Mouse (Mus musculus): ENCODE data around the gene Pi4k2b. TPM values are rescaled to one million over a fixed set of nuclear protein-coding genes. Genes with fewer than 3 reads are reported as not detected.

The Pi4k2b gene
- polyA plus RNA-seq, 1 experiment from 2014 or later = 18.4 TPM

- DNase-seq (no peak), ATAC-seq (no peak)
- Histone ChIP-seq H3K4me3 (ENCODE audit: low read depth, low read length) (no peak overlapping the region), H3K4me1 (ENCODE audit: insufficient read depth) (no peaks in the 10 kb centered on the region), H3K4me2 (ENCODE audit: low read depth, low read length) (no peak overlapping the region), H3K9ac (replicated peaks) (no peak overlapping the region), H3K9me3 (ENCODE audit: low read length) (no peaks in the 10 kb centered on the region), H3K27me3 (ENCODE audit: insufficient read depth, low read length) (no peaks in the 10 kb centered on the region), H3K27ac (ENCODE audit: low read depth) (no peak overlapping the region), H3K36me3 (replicated peaks; ENCODE audit: insufficient read depth, low read length) (peaks cover 19% of the 10 kb centered on the region; the same call in 1 of the 2 replicates)
- TF ChIP-seq EP300 (IDR thresholded peaks at IDR 0.05; ENCODE audit: low read depth) = no peak
- no peak for TF ChIP-seq CTCF (IDR thresholded peaks at IDR 0.05; ENCODE audit: low read depth)
- WGBS (ENCODE audit: insufficient replicate concordance) = 79% methylated on average over 7 of the region's 7 CpGs
These were observed 65.7 kb downstream of the Pi4k2b start for GRCm38 (mm10) chr5:52807030-52807429.

- DNase-seq = no peak
- H3K4me3 ChIP-seq (ENCODE audit: low read depth, low read length) = no peak overlapping the region
- H3K4me1 ChIP-seq (ENCODE audit: insufficient read depth) = no peaks in the 10 kb centered on the region
- ATAC-seq = no peak
- H3K4me2 ChIP-seq (ENCODE audit: low read depth, low read length) = no peak overlapping the region
- TF ChIP-seq EP300 (IDR thresholded peaks at IDR 0.05; ENCODE audit: low read depth) = no peak
- no peak for TF ChIP-seq CTCF (IDR thresholded peaks at IDR 0.05; ENCODE audit: low read depth)
- peaks cover 23% of the 10 kb centered on the region for H3K36me3 ChIP-seq (replicated peaks; ENCODE audit: insufficient read depth, low read length)
- H3K9me3 ChIP-seq (ENCODE audit: low read length) = no peaks in the 10 kb centered on the region
- H3K27me3 ChIP-seq (ENCODE audit: insufficient read depth, low read length) = no peaks in the 10 kb centered on the region
- 88% methylated on average over 6 of the region's 6 CpGs for WGBS (ENCODE audit: insufficient replicate concordance)
- H3K27ac ChIP-seq (ENCODE audit: low read depth) = no peak overlapping the region
- no peak overlapping the region for H3K9ac ChIP-seq (replicated peaks)
These were observed 69.1 kb downstream of the Pi4k2b start for GRCm38 (mm10) chr5:52810446-52810845.

- Histone ChIP-seq H3K4me1 (ENCODE audit: insufficient read depth) (no peaks in the 10 kb centered on the region), H3K4me3 (ENCODE audit: low read depth, low read length) (no peak overlapping the region), H3K36me3 (replicated peaks; ENCODE audit: insufficient read depth, low read length) (peaks cover 25% of the 10 kb centered on the region), H3K9ac (replicated peaks) (no peak overlapping the region), H3K27ac (ENCODE audit: low read depth) (no peak overlapping the region), H3K9me3 (ENCODE audit: low read length) (no peaks in the 10 kb centered on the region), H3K27me3 (ENCODE audit: insufficient read depth, low read length) (no peaks in the 10 kb centered on the region), H3K4me2 (ENCODE audit: low read depth, low read length) (no peak overlapping the region)
- no peak for DNase-seq
- ATAC-seq = no peak
- no peak for TF ChIP-seq EP300 (IDR thresholded peaks at IDR 0.05; ENCODE audit: low read depth)
- no peak for TF ChIP-seq CTCF (IDR thresholded peaks at IDR 0.05; ENCODE audit: low read depth)
- WGBS (ENCODE audit: insufficient replicate concordance) = 86% methylated on average over 14 of the region's 14 CpGs
These were observed 69.7 kb downstream of the Pi4k2b start for GRCm38 (mm10) chr5:52811056-52811455.

GRCm38 (mm10) chr5:52812456-52812855 is 71.1 kb downstream of the Pi4k2b start:
- no peak for TF ChIP-seq CTCF (IDR thresholded peaks at IDR 0.05; ENCODE audit: low read depth)
- TF ChIP-seq EP300 (IDR thresholded peaks at IDR 0.05; ENCODE audit: low read depth) = no peak
- 88% methylated on average over 10 of the region's 10 CpGs for WGBS (ENCODE audit: insufficient replicate concordance)

GRCm38 (mm10) chr5:52813312-52813711 is 71.9 kb downstream of the Pi4k2b start:
- DNase-seq (no peak), ATAC-seq (no peak)
- Histone ChIP-seq H3K4me3 (ENCODE audit: low read depth, low read length) (no peak overlapping the region), H3K27ac (ENCODE audit: low read depth) (no peak overlapping the region), H3K4me1 (ENCODE audit: insufficient read depth) (no peaks in the 10 kb centered on the region), H3K9me3 (ENCODE audit: low read length) (no peaks in the 10 kb centered on the region), H3K4me2 (ENCODE audit: low read depth, low read length) (no peak overlapping the region), H3K9ac (replicated peaks) (no peak overlapping the region), H3K36me3 (replicated peaks; ENCODE audit: insufficient read depth, low read length) (peaks cover 24% of the 10 kb centered on the region), H3K27me3 (ENCODE audit: insufficient read depth, low read length) (no peaks in the 10 kb centered on the region)
- WGBS (ENCODE audit: insufficient replicate concordance) = 88% methylated on average over 7 of the region's 7 CpGs
- TF ChIP-seq EP300 (IDR thresholded peaks at IDR 0.05; ENCODE audit: low read depth) (no peak), CTCF (IDR thresholded peaks at IDR 0.05; ENCODE audit: low read depth) (no peak)

More at GRCm38 (mm10) chr5:52812456-52812855, 71.1 kb downstream of the Pi4k2b start:
- DNase-seq (no peak), ATAC-seq (no peak)
- H3K9ac ChIP-seq (replicated peaks) = no peak overlapping the region
- no peak overlapping the region for H3K27ac ChIP-seq (ENCODE audit: low read depth)
- H3K4me3 ChIP-seq (ENCODE audit: low read depth, low read length) = no peak overlapping the region
- H3K9me3 ChIP-seq (ENCODE audit: low read length) = no peaks in the 10 kb centered on the region
- H3K4me1 ChIP-seq (ENCODE audit: insufficient read depth) = no peaks in the 10 kb centered on the region
- H3K4me2 ChIP-seq (ENCODE audit: low read depth, low read length) = no peak overlapping the region
- H3K36me3 ChIP-seq (replicated peaks; ENCODE audit: insufficient read depth, low read length) = peaks cover 29% of the 10 kb centered on the region
- no peaks in the 10 kb centered on the region for H3K27me3 ChIP-seq (ENCODE audit: insufficient read depth, low read length)

- H3K36me3 ChIP-seq (replicated peaks; ENCODE audit: insufficient read depth, low read length) = peaks cover 21% of the 10 kb centered on the region
- no peak for ATAC-seq
- 85% methylated on average over 7 of the region's 7 CpGs for WGBS (ENCODE audit: insufficient replicate concordance)
These were observed 77.3 kb downstream of the Pi4k2b start for GRCm38 (mm10) chr5:52818676-52819075.

More at GRCm38 (mm10) chr5:52818676-52819075, 77.3 kb downstream of the Pi4k2b start:
- Histone ChIP-seq H3K27ac (ENCODE audit: low read depth) (no peak overlapping the region), H3K9me3 (ENCODE audit: low read length) (no peaks in the 10 kb centered on the region), H3K4me1 (ENCODE audit: insufficient read depth) (no peaks in the 10 kb centered on the region), H3K9ac (replicated peaks) (no peak overlapping the region), H3K27me3 (ENCODE audit: insufficient read depth, low read length) (no peaks in the 10 kb centered on the region), H3K4me3 (ENCODE audit: low read depth, low read length) (no peak overlapping the region), H3K4me2 (ENCODE audit: low read depth, low read length) (no peak overlapping the region)
- TF ChIP-seq CTCF (IDR thresholded peaks at IDR 0.05; ENCODE audit: low read depth) = no peak
- TF ChIP-seq EP300 (IDR thresholded peaks at IDR 0.05; ENCODE audit: low read depth) = no peak
- DNase-seq = no peak

Other genes starting within 250 kb of the Pi4k2b start
- gene Lgi2, start 175.1 kb upstream of the Pi4k2b start, polyA plus RNA-seq (2015; fragmentation: Nextera tagmentation; extraction: Ambion mirVana) = 0.18 and 0.26 TPM in 2 replicates
- gene Sepsecs, start 71.9 kb upstream of the Pi4k2b start, polyA plus RNA-seq (2015; fragmentation: Nextera tagmentation; extraction: Ambion mirVana) = 10.8 and 12.0 TPM in 2 replicates
- gene Zcchc4, start 33.8 kb downstream of the Pi4k2b start, polyA plus RNA-seq (2015; fragmentation: Nextera tagmentation; extraction: Ambion mirVana) = 2.6 and 3.6 TPM in 2 replicates
- 17.6 and 18.1 TPM in 2 replicates for gene Anapc4, start 92.4 kb downstream of the Pi4k2b start, polyA plus RNA-seq (2015; fragmentation: Nextera tagmentation; extraction: Ambion mirVana)

Measured in liver, postnatal 0 days (tissue).